8 mouse cellular contexts compared by ENCODE assay signal in the genomic region with DNA sequence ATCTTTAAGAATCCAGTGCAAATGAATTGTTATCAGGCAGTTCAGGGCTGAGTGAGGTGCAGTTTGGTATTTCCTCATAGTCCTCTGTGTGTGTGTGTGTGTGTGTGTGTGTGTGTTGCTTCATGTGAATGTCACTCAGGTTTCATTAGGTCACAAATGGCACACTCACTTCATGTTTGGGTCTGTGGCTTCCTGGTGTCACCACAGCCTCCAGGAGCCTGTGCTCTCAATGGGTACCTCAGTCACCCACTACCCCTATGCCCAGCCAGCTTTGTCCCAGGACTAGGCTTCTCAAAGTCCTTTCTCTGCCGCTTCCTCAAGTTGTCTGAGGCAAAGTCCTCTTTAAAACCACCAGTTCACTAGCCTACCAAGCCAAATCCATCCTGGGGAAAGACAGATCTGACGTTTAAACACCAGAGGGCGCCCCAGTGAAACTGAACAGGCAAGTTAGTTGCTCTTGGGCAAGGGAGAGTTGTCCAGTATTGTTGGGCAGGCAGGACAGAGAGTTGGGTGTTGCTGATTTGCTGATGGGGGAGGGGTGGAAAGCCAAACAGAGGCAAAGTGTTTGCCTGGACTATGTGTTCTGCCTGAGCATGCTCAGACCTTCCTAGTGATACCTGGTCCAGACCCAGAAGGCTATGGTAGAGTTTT. TPM values are rescaled to one million over a fixed set of nuclear protein-coding genes. Genes with fewer than 3 reads are reported as not detected.
DNase-seq lines count a peak whose midpoint lies in the region; ATAC-seq and TF ChIP-seq lines count a peak whose summit lies in the region.

No protein-coding gene starts in this region.

- H3K4me1 ChIP-seq in forebrain, embryonic 10.5 days, result peaks cover 8% of the 10 kb centered on the region
- H3K4me1 ChIP-seq in forebrain, embryonic 16.5 days (replicated peaks; ENCODE audit: control insufficient read depth, insufficient read depth, low read length), result no peaks in the 10 kb centered on the region
- H3K4me1 ChIP-seq in cortical plate, adult 2 months (ENCODE audit: control insufficient read depth, insufficient read depth, low read length), result no peaks in the 10 kb centered on the region
- H3K4me1 ChIP-seq in heart, adult 2 months (ENCODE audit: control insufficient read depth, insufficient read depth, low read length), result peaks cover 2% of the 10 kb centered on the region
- peaks cover 6% of the 10 kb centered on the region; the same call in 1 of the 2 replicates for H3K4me1 ChIP-seq in kidney, embryonic 15.5 days
- H3K4me1 ChIP-seq in limb, embryonic 14.5 days (ENCODE audit: control insufficient read depth, insufficient read depth, low read length), result no peaks in the 10 kb centered on the region; the same call in 1 of the 2 replicates

- H3K79me2 ChIP-seq in heart, adult 2 months (replicated peaks; ENCODE audit: control insufficient read depth, insufficient read depth, low read length), result no peaks in the 10 kb centered on the region

- no peaks in the 10 kb centered on the region for H3K27me3 ChIP-seq in forebrain, embryonic 10.5 days (ENCODE audit: poor library complexity, severe bottlenecking)
- no peaks in the 10 kb centered on the region for H3K27me3 ChIP-seq in forebrain, embryonic 16.5 days (replicated peaks; ENCODE audit: control insufficient read depth, insufficient read depth, low read length)
- H3K27me3 ChIP-seq in heart, adult 2 months (ENCODE audit: control insufficient read depth, insufficient read depth, low read length), result no peaks in the 10 kb centered on the region
- H3K27me3 ChIP-seq in kidney, embryonic 15.5 days, result no peaks in the 10 kb centered on the region
- H3K27me3 ChIP-seq in limb, embryonic 14.5 days (ENCODE audit: control insufficient read depth, insufficient read depth, low read length), result no peaks in the 10 kb centered on the region

- TF ChIP-seq EP300 in heart, adult 2 months (IDR thresholded peaks at IDR 0.05; ENCODE audit: insufficient read depth, low read depth, low read length), result peak; percentile 75

- peak; percentile 77 for TF ChIP-seq CTCF in cortical plate, adult 2 months (IDR thresholded peaks at IDR 0.05; ENCODE audit: extremely low read depth, insufficient read depth, low read length)
- peak; percentile 93 for TF ChIP-seq CTCF in heart, adult 2 months (IDR thresholded peaks at IDR 0.05)

- no peak for ATAC-seq in forebrain, embryonic 16.5 days
- ATAC-seq in kidney, embryonic 15.5 days (replicated peaks; ENCODE audit: low FRiP score), result peak; percentile 54; the same call in 1 of the 2 replicates
- ATAC-seq in limb, embryonic 14.5 days (ENCODE audit: low FRiP score, low read depth), result no peak

- no peaks in the 10 kb centered on the region for H3K36me3 ChIP-seq in forebrain, embryonic 10.5 days (replicated peaks)
- H3K36me3 ChIP-seq in forebrain, embryonic 16.5 days (ENCODE audit: control insufficient read depth, insufficient read depth), result no peaks in the 10 kb centered on the region
- H3K36me3 ChIP-seq in heart, adult 2 months (ENCODE audit: control insufficient read depth, insufficient read depth, low read length), result no peaks in the 10 kb centered on the region
- peaks cover 4% of the 10 kb centered on the region; the same call in 1 of the 2 replicates for H3K36me3 ChIP-seq in kidney, embryonic 15.5 days
- H3K36me3 ChIP-seq in limb, embryonic 14.5 days (ENCODE audit: control insufficient read depth, insufficient read depth, low read length), result no peaks in the 10 kb centered on the region

- TF ChIP-seq POLR2A in cortical plate, adult 2 months (IDR thresholded peaks at IDR 0.05; ENCODE audit: extremely low read depth, insufficient read depth, low read length), result no peak
- TF ChIP-seq POLR2A in heart, adult 2 months (IDR thresholded peaks at IDR 0.05; ENCODE audit: insufficient read depth, low read depth, low read length), result no peak
- no peak for TF ChIP-seq POLR2A in limb, embryonic 14.5 days (IDR thresholded peaks at IDR 0.05; ENCODE audit: borderline replicate concordance, extremely low read depth, insufficient read depth, insufficient read length)

- intact Hi-C loops in heart, adult 2 months (cut with DNase I), result loop anchor here (1.0 to 10.0 kb wide), 3 partner anchors 422 to 761 kb away; no protein-coding TSS in a partner anchor

- WGBS in forebrain, embryonic 10.5 days, result 12% methylated on average over 3 of the region's 3 CpGs
- WGBS in forebrain, embryonic 16.5 days, result 5% methylated on average over 3 of the region's 3 CpGs
- WGBS in heart, adult 2 months, result 4% methylated on average over 3 of the region's 3 CpGs
- 8% methylated on average over 3 of the region's 3 CpGs for WGBS in kidney, embryonic 15.5 days
- 3% methylated on average over 3 of the region's 3 CpGs for WGBS in limb, embryonic 14.5 days

- H3K9me3 ChIP-seq in forebrain, embryonic 10.5 days, result no peaks in the 10 kb centered on the region
- no peaks in the 10 kb centered on the region for H3K9me3 ChIP-seq in forebrain, embryonic 16.5 days (ENCODE audit: control insufficient read depth, low read length)
- H3K9me3 ChIP-seq in kidney, embryonic 15.5 days (replicated peaks), result no peaks in the 10 kb centered on the region
- no peaks in the 10 kb centered on the region for H3K9me3 ChIP-seq in limb, embryonic 14.5 days (ENCODE audit: control insufficient read depth, low read length)

- no peak overlapping the region for H3K4me3 ChIP-seq in forebrain, embryonic 10.5 days
- no peak overlapping the region for H3K4me3 ChIP-seq in forebrain, embryonic 16.5 days (replicated peaks; ENCODE audit: low read length)
- H3K4me3 ChIP-seq in cortical plate, adult 2 months (ENCODE audit: insufficient read depth, low read length), result no peak overlapping the region
- H3K4me3 ChIP-seq in heart, adult 2 months, result no peak overlapping the region
- no peak overlapping the region for H3K4me3 ChIP-seq in kidney, embryonic 15.5 days (replicated peaks)
- no peak overlapping the region for H3K4me3 ChIP-seq in limb, embryonic 14.5 days (replicated peaks; ENCODE audit: low read length)

- H3K27ac ChIP-seq in forebrain, embryonic 10.5 days, result no peak overlapping the region
- no peak overlapping the region for H3K27ac ChIP-seq in forebrain, embryonic 16.5 days (ENCODE audit: low read length)
- no peak overlapping the region for H3K27ac ChIP-seq in cortical plate, adult 2 months (ENCODE audit: insufficient read depth, low read length)
- H3K27ac ChIP-seq in heart, adult 2 months, result no peak overlapping the region
- no peak overlapping the region for H3K27ac ChIP-seq in kidney, embryonic 15.5 days
- no peak overlapping the region for H3K27ac ChIP-seq in limb, embryonic 14.5 days (replicated peaks; ENCODE audit: low read depth, low read length)

- DNase-seq in forebrain, embryonic 10.5 days (ENCODE audit: extremely low spot score, low spot score), result peak; percentile 74
- peak; percentile 80 to 82 for DNase-seq in heart, adult 2 months
- DNase-seq in limb, embryonic 14.5 days (ENCODE audit: low spot score), result peak; percentile 78
- DNase-seq in naive thymus-derived CD4-positive, alpha-beta T cell, adult 2 months (ENCODE audit: low read depth), result peak; percentile 71
- DNase-seq in spleen, postnatal 4 days (ENCODE audit: low spot score in 2 of 2), result peak; percentile 59 to 83

- no peak overlapping the region for H3K9ac ChIP-seq in forebrain, embryonic 16.5 days (replicated peaks; ENCODE audit: low read depth, low read length)
- H3K9ac ChIP-seq in heart, adult 2 months (ENCODE audit: low read depth, low read length), result no peak overlapping the region
- no peak overlapping the region for H3K9ac ChIP-seq in kidney, embryonic 15.5 days
- H3K9ac ChIP-seq in limb, embryonic 14.5 days (ENCODE audit: low read depth, low read length, severe bottlenecking), result no peak overlapping the region

- no peak overlapping the region for H3K4me2 ChIP-seq in forebrain, embryonic 16.5 days (ENCODE audit: low read length)
- H3K4me2 ChIP-seq in kidney, embryonic 15.5 days, result no peak overlapping the region
- H3K4me2 ChIP-seq in limb, embryonic 14.5 days (replicated peaks; ENCODE audit: low read depth, low read length, severe bottlenecking), result no peak overlapping the region

RNA-seq across cellular contexts. Expression of gene Gm10309, which starts 20.8 kb away (rescaled TPM):
- 0.16 and 0.20 TPM in 2 replicates for polyA plus RNA-seq in forebrain, embryonic 10.5 days (2016; fragmentation: Nextera tagmentation; extraction: Ambion mirVana)
- 0.40 and 1.2 TPM in 2 replicates for polyA plus RNA-seq in forebrain, embryonic 16.5 days (2015; fragmentation: Nextera tagmentation; extraction: Ambion mirVana)
- polyA plus RNA-seq in cortical plate, adult 2 months (2012; rRNA removed), result not detected in 2 replicates
- total RNA-seq in heart, adult 2 months (2021), result not detected
- polyA plus RNA-seq in heart, adult 2 months (2012; rRNA removed), result 0.08 TPM in 1 of 2 replicates, not detected in the other
- polyA plus RNA-seq in kidney, embryonic 15.5 days (2015; fragmentation: Nextera tagmentation; extraction: Ambion mirVana), result 0.30 and 0.31 TPM in 2 replicates
- polyA plus RNA-seq in limb, embryonic 14.5 days (2012; rRNA removed), result 0.03 and 0.09 TPM in 2 replicates
- 0.47 TPM in 1 of 2 replicates, not detected in the other for polyA plus RNA-seq in limb, embryonic 14.5 days (2014; fragmentation: Nextera tagmentation; extraction: Ambion mirVana)
